Mouse (Mus musculus) neural tube, embryonic 14.5 days (tissue): ENCODE results near the gene Sptlc2. TPM values are rescaled to one million over a fixed set of nuclear protein-coding genes. Genes with fewer than 3 reads are reported as not detected.

ENCODE experiments used
- ATAC-seq: fragments of 200-750 bp; cut with Nextera tagmentation; 2 replicates; pipeline ENCODE4 v1.8.0; 2017; ENCODE audit warnings: low read depth, mild to moderate bottlenecking, moderate TSS enrichment, moderate library complexity
- H3K27ac ChIP-seq: fragments of 300-500 bp; sonication (generic); 2 replicates; pipeline ENCODE4 v1.5.1; 2014; ENCODE audit warnings: low read depth, mild to moderate bottlenecking, control low read depth, low read length, moderate library complexity, mixed read lengths
- H3K27me3 ChIP-seq: fragments of 300-500 bp; sonication (generic); 2 replicates; pipeline ENCODE4 v1.6.1; 2014; ENCODE audit warnings: low read length; ENCODE audit not compliant: control insufficient read depth, insufficient read depth
- H3K36me3 ChIP-seq: fragments of 300-500 bp; sonication (generic); 2 replicates; pipeline ENCODE4 v1.6.1; 2014; ENCODE audit warnings: low read length, mixed read lengths; ENCODE audit not compliant: control insufficient read depth, insufficient read depth
- H3K4me1 ChIP-seq: fragments of 300-500 bp; sonication (generic); 2 replicates; pipeline ENCODE4 v1.6.1; 2014; ENCODE audit warnings: low read length; ENCODE audit not compliant: control insufficient read depth, insufficient read depth
- H3K4me2 ChIP-seq: fragments of 300-500 bp; sonication (generic); 2 replicates; pipeline ENCODE4 v1.6.1; 2014; ENCODE audit warnings: mild to moderate bottlenecking, low read depth, low read length, control low read depth
- H3K4me3 ChIP-seq: fragments of 300-500 bp; sonication (generic); 2 replicates; pipeline ENCODE4 v1.5.1; 2014; ENCODE audit warnings: low read depth, low read length, control low read depth, mixed read lengths
- H3K9ac ChIP-seq: fragments of 300-500 bp; sonication (generic); replicated peaks from 2 replicates; pipeline ENCODE4 v1.6.1; 2014; ENCODE audit warnings: low read depth, mild to moderate bottlenecking, control low read depth, low read length, mixed read lengths
- H3K9me3 ChIP-seq: fragments of 300-500 bp; sonication (generic); 2 replicates; pipeline ENCODE4 v1.6.1; 2016; ENCODE audit warnings: low read length; ENCODE audit not compliant: control insufficient read depth
- WGBS: fragments of 180-500 bp; shearing (Covaris S2); extraction: QIAGEN DNeasy Blood & Tissue Kit; methylation state at CpG from one replicate; pipeline ENCODE4 v1.1.7; 2014; 5-methylcytosine and 5-hydroxymethylcytosine counted together
- polyA plus RNA-seq: library from polyadenylated mRNA; unstranded; fragments of >200 nt; fragmentation: Nextera tagmentation; extraction: Ambion mirVana; gene quantifications from 2 replicates; pipeline ENCODE4 v1.2.1, GENCODE M21; 2014

Sptlc2 gene
- polyA plus RNA-seq: 70.5 and 81.8 TPM in 2 replicates

GRCm38 (mm10) chr12:87388122-87388774 is at the start of gene Sptlc2:
Sptlc2 (minus strand) TSS chr12:87388355.
- Histone ChIP-seq H3K4me3 (peak within 1 kb of the TSS; percentile 94), H3K27ac (peak within 1 kb of the TSS; percentile 82), H3K4me1 (peaks cover 15% of the 10 kb centered on the region), H3K9me3 (no peaks in the 10 kb centered on the region), H3K9ac (peak within 1 kb of the TSS; percentile 94), H3K4me2 (peak within 1 kb of the TSS; percentile 93), H3K27me3 (no peaks in the 10 kb centered on the region), H3K36me3 (no peaks in the 10 kb centered on the region)
- peak; percentile 99 for ATAC-seq
- WGBS: 0% methylated on average over 45 of the region's 45 CpGs

- no peak overlapping the region for H3K9ac ChIP-seq
- H3K9me3 ChIP-seq: no peaks in the 10 kb centered on the region
- no peak overlapping the region for H3K4me2 ChIP-seq
- H3K27ac ChIP-seq: no peak overlapping the region
- H3K36me3 ChIP-seq: peaks cover 67% of the 10 kb centered on the region
- ATAC-seq: no peak
- WGBS: 79% methylated on average over 8 of the region's 8 CpGs
- peaks cover 3% of the 10 kb centered on the region; the same call in 1 of the 2 replicates for H3K4me1 ChIP-seq
- no peak overlapping the region for H3K4me3 ChIP-seq
- no peaks in the 10 kb centered on the region for H3K27me3 ChIP-seq
These were observed 40.7 kb upstream of the Sptlc2 start for GRCm38 (mm10) chr12:87428885-87429284.

- H3K9me3 ChIP-seq: no peaks in the 10 kb centered on the region
- H3K36me3 ChIP-seq: peaks cover 61% of the 10 kb centered on the region
- 84% methylated on average over 2 of the region's 2 CpGs for WGBS
- ATAC-seq: no peak
- no peak overlapping the region for H3K9ac ChIP-seq
- H3K4me3 ChIP-seq: no peak overlapping the region
- H3K4me2 ChIP-seq: no peak overlapping the region
- H3K27me3 ChIP-seq: no peaks in the 10 kb centered on the region
- peaks cover 3% of the 10 kb centered on the region; the same call in 1 of the 2 replicates for H3K4me1 ChIP-seq
- no peak overlapping the region for H3K27ac ChIP-seq
These were observed 40.1 kb upstream of the Sptlc2 start for GRCm38 (mm10) chr12:87428295-87428694.

- no peaks in the 10 kb centered on the region for H3K9me3 ChIP-seq
- H3K36me3 ChIP-seq: peaks cover 46% of the 10 kb centered on the region
- H3K4me1 ChIP-seq: peaks cover 3% of the 10 kb centered on the region; the same call in 1 of the 2 replicates
- H3K27me3 ChIP-seq: no peaks in the 10 kb centered on the region
- WGBS: 94% methylated on average over 5 of the region's 5 CpGs
- H3K27ac ChIP-seq: no peak overlapping the region
- no peak overlapping the region for H3K9ac ChIP-seq
- no peak overlapping the region for H3K4me3 ChIP-seq
- no peak for ATAC-seq
- no peak overlapping the region for H3K4me2 ChIP-seq
These were observed 38.3 kb upstream of the Sptlc2 start for GRCm38 (mm10) chr12:87426354-87427031.

GRCm38 (mm10) chr12:87424516-87424915 is 36.4 kb upstream of the Sptlc2 start:
- H3K9me3 ChIP-seq: no peaks in the 10 kb centered on the region
- H3K27me3 ChIP-seq: no peaks in the 10 kb centered on the region
- peaks cover 7% of the 10 kb centered on the region; the same call in 1 of the 2 replicates for H3K4me1 ChIP-seq
- ATAC-seq: no peak
- no peak overlapping the region for H3K4me2 ChIP-seq
- H3K36me3 ChIP-seq: peaks cover 29% of the 10 kb centered on the region
- no peak overlapping the region for H3K27ac ChIP-seq
- WGBS: 33% methylated on average over 3 of the region's 3 CpGs
- H3K4me3 ChIP-seq: no peak overlapping the region
- H3K9ac ChIP-seq: no peak overlapping the region

- ATAC-seq: no peak
- Histone ChIP-seq H3K4me3 (no peak overlapping the region), H3K4me1 (peaks cover 15% of the 10 kb centered on the region), H3K9ac (no peak overlapping the region), H3K9me3 (no peaks in the 10 kb centered on the region), H3K27me3 (no peaks in the 10 kb centered on the region), H3K4me2 (no peak overlapping the region), H3K36me3 (peaks cover 21% of the 10 kb centered on the region; the same call in 1 of the 2 replicates), H3K27ac (no peak overlapping the region)
- WGBS: 48% methylated on average over 1 of the region's 1 CpGs
These were observed 35.5 kb upstream of the Sptlc2 start for GRCm38 (mm10) chr12:87423700-87424099.

GRCm38 (mm10) chr12:87421708-87422507 is 33.8 kb upstream of the Sptlc2 start:
- H3K4me3 ChIP-seq: no peak overlapping the region
- H3K4me2 ChIP-seq: no peak overlapping the region
- H3K9ac ChIP-seq: no peak overlapping the region
- WGBS: 60% methylated on average over 5 of the region's 5 CpGs
- H3K36me3 ChIP-seq: peaks cover 4% of the 10 kb centered on the region; the same call in 1 of the 2 replicates
- no peak overlapping the region for H3K27ac ChIP-seq
- H3K4me1 ChIP-seq: peaks cover 15% of the 10 kb centered on the region
- ATAC-seq: no peak
- no peaks in the 10 kb centered on the region for H3K27me3 ChIP-seq
- H3K9me3 ChIP-seq: no peaks in the 10 kb centered on the region

GRCm38 (mm10) chr12:87419974-87420485 is 31.9 kb upstream of the Sptlc2 start:
- Histone ChIP-seq H3K27me3 (no peaks in the 10 kb centered on the region), H3K4me2 (no peak overlapping the region), H3K36me3 (no peaks in the 10 kb centered on the region), H3K4me1 (peaks cover 15% of the 10 kb centered on the region), H3K27ac (peak overlapping the region; percentile 84), H3K9me3 (no peaks in the 10 kb centered on the region), H3K9ac (no peak overlapping the region), H3K4me3 (no peak overlapping the region)
- WGBS: 54% methylated on average over 12 of the region's 12 CpGs
- no peak; the same call in 1 of the 2 replicates for ATAC-seq
